Comparison of ENCODE assay signal across 26 mouse cellular contexts in genomic region chr2:167786951-167787350, GRCm38 (mm10).
"Had no signal": no experiment of that assay in that cellular context is flagged by ENCODE, and none has a peak within 500 bp of the region (broad histone marks: within the 10 kb centered on the region; RNA-seq: fewer than 3 reads in every experiment).

No protein-coding gene starts in this region.

- H3K4me3 ChIP-seq: heart, adult 2 months; heart, embryonic 13.5 days; heart, embryonic 15.5 days; hindbrain, embryonic 13.5 days; hindbrain, embryonic 15.5 days; kidney, embryonic 15.5 days; limb, embryonic 13.5 days; limb, embryonic 15.5 days; liver, embryonic 12.5 days had no signal

- H3K36me3 ChIP-seq: heart, embryonic 13.5 days; heart, embryonic 15.5 days; hindbrain, embryonic 13.5 days; hindbrain, embryonic 15.5 days; kidney, embryonic 15.5 days; limb, embryonic 13.5 days; limb, embryonic 15.5 days; liver, embryonic 12.5 days had no signal

- H3K9ac ChIP-seq: heart, embryonic 13.5 days; heart, embryonic 15.5 days; hindbrain, embryonic 13.5 days; hindbrain, embryonic 15.5 days; kidney, embryonic 15.5 days; limb, embryonic 13.5 days; limb, embryonic 15.5 days; liver, embryonic 12.5 days had no signal

- ATAC-seq: hindbrain, postnatal 0 days; intestine, embryonic 16.5 days; liver, embryonic 12.5 days had no signal

- H3K9me3 ChIP-seq: heart, embryonic 13.5 days; heart, embryonic 15.5 days; hindbrain, embryonic 13.5 days; hindbrain, embryonic 15.5 days; kidney, embryonic 15.5 days; limb, embryonic 13.5 days; limb, embryonic 15.5 days; liver, embryonic 12.5 days had no signal

- H3K27ac ChIP-seq: heart, adult 2 months; heart, embryonic 13.5 days; heart, embryonic 15.5 days; hindbrain, embryonic 13.5 days; hindbrain, embryonic 15.5 days; hindbrain, postnatal 0 days; kidney, embryonic 15.5 days; kidney, postnatal 0 days; limb, embryonic 13.5 days; limb, embryonic 15.5 days; liver, embryonic 12.5 days had no signal

- H3K27me3 ChIP-seq: heart, embryonic 13.5 days; heart, embryonic 15.5 days; hindbrain, embryonic 13.5 days; hindbrain, embryonic 15.5 days; kidney, embryonic 15.5 days; limb, embryonic 13.5 days; limb, embryonic 15.5 days; liver, embryonic 12.5 days had no signal

- DNase-seq: gastrocnemius, postnatal 14 days; gastrocnemius, postnatal 36 days; heart, adult 11 months; heart, adult 2 months; heart, postnatal 14 days; heart, postnatal 36 days; kidney, adult 11 months; kidney, adult 2 months; kidney, adult 9 months; kidney, postnatal 14 days; kidney, postnatal 36 days; layer of hippocampus, adult 9-11 months; layer of hippocampus, postnatal 36 days; left cerebral cortex, postnatal 4 days had no signal

- H3K4me2 ChIP-seq: heart, embryonic 11.5 days; heart, embryonic 13.5 days; heart, embryonic 15.5 days; hindbrain, embryonic 13.5 days; hindbrain, embryonic 15.5 days; kidney, embryonic 15.5 days; limb, embryonic 13.5 days; limb, embryonic 15.5 days; liver, embryonic 12.5 days had no signal

- H3K4me1 ChIP-seq: hindbrain, embryonic 13.5 days had no signal
